Mouse (Mus musculus) heart, embryonic 13.5 days (tissue): ENCODE data around the gene Ift27. TPM values are rescaled to one million over a fixed set of nuclear protein-coding genes. Genes with fewer than 3 reads are reported as not detected.
A peak's percentile ranks its signal among the peaks of the same experiment; 100 is the strongest.

ENCODE experiments used
- ATAC-seq: fragments of 200-750 bp; cut with Nextera tagmentation; 2 replicates; pipeline ENCODE4 v1.8.0; 2017; ENCODE audit warnings: moderate TSS enrichment; ENCODE audit not compliant: insufficient number of reproducible peaks, low FRiP score, low TSS enrichment; ENCODE audit errors: extremely low read depth
- H3K27ac ChIP-seq: fragments of 300-500 bp; sonication (generic); replicated peaks from 2 replicates; pipeline ENCODE4 v1.5.1; 2015; ENCODE audit warnings: moderate library complexity, mild to moderate bottlenecking, inconsistent platforms
- H3K27me3 ChIP-seq: fragments of 300-500 bp; sonication (generic); replicated peaks from 2 replicates; pipeline ENCODE4 v1.6.1; 2015; ENCODE audit warnings: mild to moderate bottlenecking, inconsistent platforms
- H3K36me3 ChIP-seq: fragments of 300-500 bp; sonication (generic); 2 replicates; pipeline ENCODE4 v1.6.1; 2015; ENCODE audit warnings: mild to moderate bottlenecking, inconsistent platforms
- H3K4me1 ChIP-seq: fragments of 300-500 bp; sonication (generic); 2 replicates; pipeline ENCODE4 v1.6.1; 2015; ENCODE audit warnings: inconsistent platforms
- H3K4me2 ChIP-seq: fragments of 300-500 bp; sonication (generic); 2 replicates; pipeline ENCODE4 v1.6.1; 2015; ENCODE audit warnings: inconsistent platforms, mild to moderate bottlenecking, moderate library complexity
- H3K4me3 ChIP-seq: fragments of 300-500 bp; sonication (generic); 2 replicates; pipeline ENCODE4 v1.5.1; 2015; ENCODE audit warnings: moderate library complexity, mild to moderate bottlenecking, inconsistent platforms
- H3K9ac ChIP-seq: fragments of 300-500 bp; sonication (generic); 2 replicates; pipeline ENCODE4 v1.6.1; 2015; ENCODE audit warnings: inconsistent platforms, mild to moderate bottlenecking, moderate library complexity
- H3K9me3 ChIP-seq: fragments of 300-500 bp; sonication (generic); 2 replicates; pipeline ENCODE4 v1.6.1; 2016; ENCODE audit warnings: inconsistent platforms
- WGBS: fragments of 180-500 bp; shearing (Covaris S2); methylation state at CpG from one replicate; pipeline ENCODE4 v1.1.7; 2015; ENCODE audit warnings: mixed read lengths; 5-methylcytosine and 5-hydroxymethylcytosine counted together
- polyA plus RNA-seq: library from polyadenylated mRNA; unstranded; fragments of >200 nt; fragmentation: Nextera tagmentation; extraction: Ambion mirVana; gene quantifications from 2 replicates; pipeline ENCODE4 v1.2.1, GENCODE M21; 2015

The Ift27 gene
- polyA plus RNA-seq, 1 experiment from 2014 or later: 41.0 TPM

DNA sequence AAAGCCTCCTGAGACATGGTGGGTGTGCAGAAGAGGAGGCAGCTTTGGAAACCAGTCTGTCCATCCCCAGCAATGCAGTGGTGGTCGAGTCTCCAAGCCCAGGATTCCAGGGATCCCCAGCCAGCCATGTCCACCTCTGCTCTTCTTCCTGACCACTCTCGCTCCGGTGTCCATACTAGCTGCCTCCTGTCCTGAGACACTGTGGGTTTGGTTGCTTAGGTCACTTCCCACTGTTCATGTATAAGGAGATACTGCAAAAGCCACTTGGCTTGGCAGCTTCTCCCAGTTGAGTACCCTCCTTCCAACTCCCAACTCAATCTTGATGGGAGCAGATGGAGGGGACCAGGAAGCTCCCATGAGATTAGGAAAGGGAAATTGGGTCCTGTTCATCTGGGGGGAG is 14.6 kb upstream of the Ift27 start:
- ATAC-seq: no peak
- H3K27ac ChIP-seq: no peak overlapping the region
- 63% methylated on average over 3 of the region's 3 CpGs for whole genome bisulfite sequencing
- peaks cover 80% of the 10 kb centered on the region for H3K27me3 ChIP-seq
- no peak overlapping the region for H3K4me2 ChIP-seq
- H3K4me1 ChIP-seq: no peaks in the 10 kb centered on the region; the same call in 1 of the 2 replicates
- H3K9ac ChIP-seq: no peak overlapping the region
- no peaks in the 10 kb centered on the region for H3K36me3 ChIP-seq
- H3K4me3 ChIP-seq: no peak overlapping the region
- no peaks in the 10 kb centered on the region for H3K9me3 ChIP-seq

DNA sequence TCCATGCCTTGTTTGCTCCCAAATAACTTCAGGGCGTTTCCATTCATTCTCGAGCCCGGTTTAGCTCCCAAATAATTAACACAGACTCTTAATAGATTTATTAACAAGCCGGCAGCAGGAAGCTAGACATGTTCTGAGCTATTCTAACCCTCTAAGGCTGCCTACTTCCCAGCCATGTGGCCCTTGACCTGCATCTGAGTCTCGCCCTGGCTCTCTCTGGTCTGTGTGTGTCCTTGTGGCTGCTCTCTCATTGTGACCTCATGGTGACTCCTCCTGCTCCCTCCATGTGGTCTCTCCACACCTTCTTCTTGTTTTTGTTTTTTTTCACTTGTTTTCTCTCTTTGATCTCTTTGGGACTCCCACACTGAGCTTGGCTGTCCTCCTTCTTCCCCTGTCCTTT is 13.0 kb upstream of the Ift27 start:
- Histone ChIP-seq H3K36me3 (no peaks in the 10 kb centered on the region), H3K27ac (no peak overlapping the region), H3K9ac (no peak overlapping the region), H3K9me3 (no peaks in the 10 kb centered on the region), H3K4me3 (no peak overlapping the region), H3K4me1 (peaks cover 4% of the 10 kb centered on the region), H3K4me2 (no peak overlapping the region), H3K27me3 (peaks cover 80% of the 10 kb centered on the region)
- ATAC-seq: no peak
- 59% methylated on average over 5 of the region's 5 CpGs for WGBS

DNA sequence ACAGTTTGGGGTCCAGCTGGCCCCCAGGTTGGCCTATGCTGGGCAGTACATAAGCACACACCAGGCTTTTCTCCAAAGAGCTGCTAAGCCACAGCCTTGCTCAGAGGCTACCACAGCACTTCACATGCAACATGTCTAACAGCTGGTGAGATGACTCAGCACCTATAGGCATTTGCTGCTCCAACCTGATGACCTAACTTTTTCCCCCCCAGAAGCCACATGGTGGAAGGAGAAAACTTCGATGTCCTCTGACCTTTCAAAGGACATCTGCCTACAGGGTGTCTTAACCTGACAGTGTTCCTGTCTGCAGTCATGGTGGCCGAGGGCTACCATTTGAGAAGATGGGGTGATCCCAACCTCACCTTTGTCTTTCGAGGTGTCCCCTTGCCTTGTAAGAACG is 11.7 kb upstream of the Ift27 start:
- no peaks in the 10 kb centered on the region for H3K36me3 ChIP-seq
- H3K4me2 ChIP-seq: no peak overlapping the region
- H3K9ac ChIP-seq: no peak overlapping the region
- no peaks in the 10 kb centered on the region for H3K9me3 ChIP-seq
- H3K27me3 ChIP-seq: peaks cover 89% of the 10 kb centered on the region
- H3K27ac ChIP-seq: no peak overlapping the region
- ATAC-seq: no peak
- peaks cover 8% of the 10 kb centered on the region for H3K4me1 ChIP-seq
- no peak overlapping the region for H3K4me3 ChIP-seq
- 84% methylated on average over 4 of the region's 4 CpGs for WGBS

DNA sequence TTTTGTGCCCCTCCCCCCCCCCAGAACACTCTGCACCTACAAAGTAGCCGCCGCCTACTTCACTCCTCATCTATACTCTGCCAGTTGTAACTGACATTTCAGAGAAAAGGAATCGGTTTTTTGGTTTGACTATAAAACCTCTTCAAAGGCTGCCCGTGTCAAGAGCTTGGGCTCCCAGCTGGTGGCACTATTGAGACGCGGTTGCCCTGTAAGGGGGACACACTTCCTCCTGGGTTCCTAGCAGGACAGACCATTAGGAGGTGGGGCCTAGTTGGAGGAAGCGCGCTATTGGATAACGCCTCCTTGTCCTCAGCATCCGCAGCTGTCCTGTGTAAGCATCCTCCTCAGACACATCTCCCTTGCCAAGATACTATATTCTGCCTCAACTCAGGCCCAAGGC is 10.9 kb upstream of the Ift27 start:
- H3K4me3 ChIP-seq: no peak overlapping the region
- H3K9ac ChIP-seq: no peak overlapping the region
- H3K27ac ChIP-seq: no peak overlapping the region
- H3K4me2 ChIP-seq: peak overlapping the region; percentile 20; the same call in 1 of the 2 replicates
- whole genome bisulfite sequencing: 4% methylated on average over 10 of the region's 10 CpGs
- H3K27me3 ChIP-seq: peaks cover 88% of the 10 kb centered on the region
- ATAC-seq: 0 out of 2 replicates have a peak, but pooled peaks have one; percentile 59
- H3K4me1 ChIP-seq: peaks cover 8% of the 10 kb centered on the region
- H3K36me3 ChIP-seq: no peaks in the 10 kb centered on the region
- no peaks in the 10 kb centered on the region for H3K9me3 ChIP-seq

- H3K9me3 ChIP-seq: no peaks in the 10 kb centered on the region
- no peak overlapping the region for H3K27ac ChIP-seq
- no peak for ATAC-seq
- peaks cover 87% of the 10 kb centered on the region for H3K27me3 ChIP-seq
- no peak overlapping the region for H3K4me2 ChIP-seq
- H3K36me3 ChIP-seq: no peaks in the 10 kb centered on the region
- H3K4me1 ChIP-seq: peaks cover 8% of the 10 kb centered on the region
- WGBS: 23% methylated on average over 8 of the region's 8 CpGs
- no peak overlapping the region for H3K4me3 ChIP-seq
- H3K9ac ChIP-seq: no peak overlapping the region
These were observed 7.9 kb upstream of the Ift27 start for GRCm38 (mm10) chr15:78181701-78182405.

DNA sequence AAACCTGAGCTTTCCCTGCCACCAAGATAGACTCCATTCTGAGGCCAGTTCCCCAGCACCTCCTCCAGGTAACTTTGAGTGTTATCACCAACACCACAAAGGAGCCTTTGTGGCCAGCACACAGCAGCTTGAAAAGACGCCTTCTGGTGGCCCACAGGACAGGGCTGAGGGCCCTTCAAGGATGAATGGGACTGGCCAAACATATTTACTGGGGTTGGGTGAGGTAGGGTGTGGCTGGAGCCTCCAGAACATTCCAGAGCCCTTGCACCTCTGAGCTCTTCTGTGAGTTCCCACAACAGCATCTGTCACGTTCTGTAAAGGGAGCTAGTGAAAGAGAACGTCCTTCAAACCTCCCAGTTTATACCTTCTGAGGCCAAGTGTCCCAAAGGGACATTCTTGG is 5.9 kb upstream of the Ift27 start:
- no peak overlapping the region for H3K27ac ChIP-seq
- no peaks in the 10 kb centered on the region for H3K36me3 ChIP-seq
- H3K27me3 ChIP-seq: peaks cover 66% of the 10 kb centered on the region
- ATAC-seq: no peak
- H3K4me3 ChIP-seq: no peak overlapping the region
- peaks cover 12% of the 10 kb centered on the region for H3K4me1 ChIP-seq
- no peak overlapping the region; the same call in 1 of the 2 replicates for H3K9ac ChIP-seq
- H3K4me2 ChIP-seq: no peak overlapping the region
- no peaks in the 10 kb centered on the region for H3K9me3 ChIP-seq
- 56% methylated on average over 3 of the region's 3 CpGs for WGBS

GRCm38 (mm10) chr15:78178397-78178796 is 4.5 kb upstream of the Ift27 start:
- WGBS: 6% methylated on average over 9 of the region's 9 CpGs
- H3K4me2 ChIP-seq: no peak overlapping the region
- H3K4me1 ChIP-seq: peaks cover 19% of the 10 kb centered on the region
- no peak overlapping the region for H3K4me3 ChIP-seq
- no peaks in the 10 kb centered on the region for H3K36me3 ChIP-seq
- no peak overlapping the region for H3K27ac ChIP-seq
- no peak for ATAC-seq
- H3K9me3 ChIP-seq: no peaks in the 10 kb centered on the region
- H3K9ac ChIP-seq: no peak overlapping the region
- peaks cover 53% of the 10 kb centered on the region for H3K27me3 ChIP-seq

DNA sequence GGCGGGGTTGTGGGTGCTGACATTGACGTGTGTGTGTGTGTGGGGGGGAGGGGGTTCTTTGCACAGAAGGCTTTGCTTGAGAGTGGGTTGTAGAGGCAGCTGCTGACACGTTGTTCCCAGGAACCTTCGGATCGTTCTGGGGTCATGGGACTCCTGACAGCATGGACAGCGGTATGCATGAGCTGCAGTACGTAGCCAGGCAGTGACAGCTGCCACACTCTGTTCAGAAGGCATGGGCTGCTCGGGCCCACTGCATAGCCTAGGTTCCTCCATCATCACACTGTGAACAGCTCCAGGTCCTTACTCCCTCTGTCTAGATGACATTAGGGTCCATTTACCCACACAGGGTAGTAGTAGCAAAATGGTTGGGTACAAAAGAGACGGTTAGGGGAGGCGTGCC is 3.4 kb upstream of the Ift27 start:
- H3K9me3 ChIP-seq: no peaks in the 10 kb centered on the region
- ATAC-seq: no peak
- no peak overlapping the region for H3K4me2 ChIP-seq
- H3K4me3 ChIP-seq: no peak overlapping the region
- peaks cover 28% of the 10 kb centered on the region for H3K4me1 ChIP-seq
- H3K9ac ChIP-seq: no peak overlapping the region
- peaks cover 42% of the 10 kb centered on the region for H3K27me3 ChIP-seq
- no peak overlapping the region for H3K27ac ChIP-seq
- 41% methylated on average over 10 of the region's 10 CpGs for WGBS
- no peaks in the 10 kb centered on the region for H3K36me3 ChIP-seq

- peaks cover 21% of the 10 kb centered on the region for H3K4me1 ChIP-seq
- no peaks in the 10 kb centered on the region for H3K9me3 ChIP-seq
- H3K9ac ChIP-seq: peak overlapping the region; percentile 78
- no peaks in the 10 kb centered on the region for H3K36me3 ChIP-seq
- H3K27ac ChIP-seq: peak overlapping the region; percentile 62; the same call in 1 of the 2 replicates
- no peak for ATAC-seq
- H3K4me3 ChIP-seq: peak overlapping the region; percentile 78
- WGBS: 74% methylated on average over 6 of the region's 6 CpGs
- peak overlapping the region; percentile 96 for H3K4me2 ChIP-seq
- H3K27me3 ChIP-seq: peaks cover 19% of the 10 kb centered on the region
These were observed 959 bp upstream of the Ift27 start for GRCm38 (mm10) chr15:78174887-78175245.

DNA sequence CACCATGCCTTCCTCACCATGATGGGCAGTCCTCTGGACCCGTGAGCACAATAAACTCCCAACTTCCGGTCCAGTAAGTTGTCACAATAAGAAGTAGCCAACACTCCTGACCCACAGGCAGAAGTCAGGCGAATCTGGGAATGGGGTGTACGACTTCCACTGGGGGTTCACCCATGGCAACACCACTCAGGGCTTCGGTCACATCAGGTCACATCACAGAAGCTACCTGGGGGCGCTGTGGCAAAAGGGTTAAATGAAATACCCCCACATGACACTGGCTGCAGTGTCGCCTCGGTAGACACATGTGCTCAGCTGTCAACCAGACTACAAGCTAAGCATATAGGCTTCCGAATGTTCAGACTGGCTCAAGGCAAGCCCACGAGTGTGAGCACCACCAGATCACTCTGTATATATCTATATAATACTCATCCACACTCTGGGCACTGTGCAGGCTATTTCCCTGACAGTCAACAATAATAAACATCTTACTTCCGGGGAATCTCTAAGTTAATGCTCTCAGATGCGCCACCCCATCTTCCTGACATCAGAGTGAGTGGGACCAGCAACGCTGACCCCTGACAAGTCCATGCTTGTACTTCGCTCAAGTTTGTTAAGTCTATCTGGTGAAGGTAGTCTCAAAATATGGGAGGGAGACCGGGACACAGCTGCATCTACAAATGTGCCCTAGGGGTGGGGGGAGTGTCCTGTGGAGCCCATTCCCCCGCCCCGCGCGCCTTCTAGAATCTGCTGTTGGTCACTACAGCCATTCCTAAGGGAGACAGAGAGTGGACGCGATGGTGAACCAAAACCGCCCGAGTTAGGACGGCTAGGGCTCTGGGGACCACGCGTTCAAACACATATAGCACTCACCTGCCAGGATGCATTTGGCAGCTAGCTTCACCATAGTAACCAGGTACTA is 749 bp downstream of the Ift27 start:
- H3K9me3 ChIP-seq: no peaks in the 10 kb centered on the region
- H3K27ac ChIP-seq: no peak overlapping the region
- H3K4me3 ChIP-seq: peak overlapping the region; percentile 78
- H3K9ac ChIP-seq: peak overlapping the region; percentile 88
- 27% methylated on average over 26 of the region's 26 CpGs for WGBS
- H3K27me3 ChIP-seq: peaks cover 10% of the 10 kb centered on the region; the same call in 1 of the 2 replicates
- H3K4me2 ChIP-seq: peak overlapping the region; percentile 96
- peaks cover 21% of the 10 kb centered on the region for H3K4me1 ChIP-seq
- no peak for ATAC-seq
- no peaks in the 10 kb centered on the region for H3K36me3 ChIP-seq

DNA sequence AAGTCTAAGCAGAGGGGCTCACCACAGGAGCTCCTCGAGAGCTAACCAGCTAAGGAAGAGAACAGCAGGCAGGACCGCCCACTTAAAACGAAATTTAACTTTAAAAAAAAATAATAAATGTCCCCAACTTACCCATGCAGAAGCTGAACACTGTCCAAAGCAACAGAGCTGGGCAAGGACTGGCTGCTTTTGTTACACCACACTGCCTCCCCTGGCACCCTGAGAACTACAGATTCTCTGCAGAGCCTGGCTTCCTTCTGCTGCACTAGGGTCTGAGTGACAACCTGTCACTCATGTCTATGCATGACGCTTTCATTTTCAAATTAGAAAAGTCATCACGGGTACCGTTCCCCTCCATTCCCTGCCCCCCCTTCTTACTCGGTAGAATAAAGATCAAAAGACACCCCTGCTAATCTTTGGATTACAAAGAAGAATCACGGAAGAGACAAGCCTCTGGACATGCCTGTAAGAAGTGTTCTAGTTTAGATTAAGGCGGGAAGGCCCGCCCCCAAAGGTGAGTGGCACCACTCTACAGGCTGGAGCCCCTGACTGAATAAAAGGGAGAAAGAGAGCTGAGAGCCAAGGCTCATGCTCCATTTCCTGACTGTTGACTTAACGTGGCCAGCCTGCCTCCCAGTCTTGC is 1.5 kb downstream of the Ift27 start:
- Histone ChIP-seq H3K9me3 (no peaks in the 10 kb centered on the region), H3K36me3 (peaks cover 5% of the 10 kb centered on the region; the same call in 1 of the 2 replicates), H3K4me2 (peak overlapping the region; percentile 96; the same call in 1 of the 2 replicates), H3K4me1 (peaks cover 21% of the 10 kb centered on the region), H3K4me3 (peak overlapping the region; percentile 78; the same call in 1 of the 2 replicates), H3K27ac (no peak overlapping the region), H3K9ac (no peak overlapping the region), H3K27me3 (peaks cover 2% of the 10 kb centered on the region; the same call in 1 of the 2 replicates)
- 68% methylated on average over 11 of the region's 11 CpGs for WGBS
- ATAC-seq: no peak
